Mouse (Mus musculus): ENCODE results near the gene Cldn19.
A peak's percentile ranks its signal among the peaks of the same experiment; 100 is the strongest.
"Not testable (repeated sequence)": the region's sequence is repeated elsewhere in the genome, so short reads cannot be mapped to it uniquely, and the experiment has no call there.

Gene Cldn19

DNA sequence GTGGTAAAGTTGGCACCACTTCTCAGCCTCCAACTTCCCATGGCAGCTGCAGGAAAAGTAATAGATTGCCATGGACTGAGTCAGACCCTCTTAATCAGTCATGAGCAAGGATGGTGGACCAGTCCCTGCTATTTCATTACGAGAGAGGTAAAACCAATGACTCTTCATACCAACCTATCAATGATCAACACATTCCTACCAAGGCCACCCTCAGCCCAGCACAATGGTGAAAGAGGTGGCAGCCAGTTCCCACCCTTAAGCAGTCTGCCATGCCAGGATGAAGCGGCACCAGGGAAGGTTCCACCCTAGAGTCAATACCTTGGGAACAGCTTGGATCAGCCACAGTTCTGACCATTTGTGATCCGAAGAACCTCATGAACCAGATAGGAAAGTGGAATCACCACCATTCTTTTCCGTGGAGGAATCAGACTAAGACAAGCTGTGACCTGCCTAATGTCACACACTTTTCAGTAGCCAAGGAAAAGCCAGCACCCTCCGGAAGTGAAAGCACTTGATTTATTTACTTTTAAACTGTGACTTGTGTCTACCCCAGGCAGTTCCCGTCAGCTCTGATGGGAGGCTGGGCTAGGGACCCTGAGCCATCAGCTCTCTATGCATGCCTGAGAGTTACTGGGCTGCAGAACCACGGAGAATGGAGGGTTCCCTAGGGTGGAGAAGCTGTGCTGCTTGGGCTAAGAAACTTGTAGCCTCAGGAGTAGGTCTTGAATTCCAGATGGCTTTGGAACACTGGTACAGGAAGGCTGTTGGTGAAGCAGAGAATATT lies 3.0 kb upstream of the Cldn19 start:
- DNase-seq, result peak in 1 of 2 experiments; percentile 66

DNA sequence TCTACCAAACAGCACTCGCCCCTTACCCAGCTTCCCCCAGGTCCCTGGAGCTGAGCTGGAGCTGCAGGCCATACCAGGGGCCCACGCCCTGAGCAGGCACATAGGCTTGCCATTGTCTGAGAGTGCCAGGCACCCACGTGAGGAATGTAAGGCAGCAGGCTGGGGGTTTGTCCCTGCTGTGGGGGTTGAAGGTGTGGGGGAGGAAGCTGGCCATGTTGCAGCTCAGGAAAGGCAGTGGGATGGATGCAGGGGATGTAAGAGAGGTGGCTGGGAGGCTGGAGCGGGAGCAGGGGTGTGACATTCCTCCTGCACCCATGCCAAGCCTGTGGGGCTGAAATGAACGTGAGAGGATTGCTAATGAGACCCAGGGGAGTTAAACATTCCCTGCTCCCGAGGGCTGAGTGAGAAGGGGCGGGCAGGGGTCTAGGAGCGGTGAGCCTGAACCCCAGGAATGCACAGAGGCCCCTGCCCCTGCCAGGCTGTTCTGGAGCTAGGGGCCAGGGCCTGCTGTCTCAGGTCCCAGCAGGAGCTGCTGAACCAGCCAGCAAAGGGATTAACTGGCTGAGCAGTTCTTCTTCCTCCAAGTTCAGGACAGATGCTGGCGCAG lies 1.1 kb upstream of the Cldn19 start:
- DNase-seq, result peak; percentile 54 to 86

DNA sequence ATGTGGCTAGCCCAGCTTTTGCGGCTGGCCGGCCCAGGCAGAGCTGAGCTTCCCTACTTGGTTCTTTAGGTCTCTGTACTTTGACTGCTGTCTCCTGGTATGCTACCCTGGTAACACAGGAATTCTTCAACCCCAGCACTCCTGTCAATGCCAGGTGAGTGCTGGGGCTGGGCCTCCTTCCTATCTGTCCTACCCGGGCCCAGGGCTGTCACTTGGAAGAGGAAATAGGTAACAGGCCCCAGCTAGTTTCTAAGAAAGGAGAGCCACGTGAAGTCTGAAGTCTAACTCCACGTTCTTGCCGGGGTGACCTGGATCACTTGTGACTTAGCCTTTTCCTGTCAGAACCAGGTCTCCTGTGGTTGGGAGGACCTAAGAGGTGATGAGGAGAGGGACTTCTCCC lies 1.9 kb downstream of the Cldn19 start:
- DNase-seq, result peak in 1 of 2 experiments; percentile 60

DNA sequence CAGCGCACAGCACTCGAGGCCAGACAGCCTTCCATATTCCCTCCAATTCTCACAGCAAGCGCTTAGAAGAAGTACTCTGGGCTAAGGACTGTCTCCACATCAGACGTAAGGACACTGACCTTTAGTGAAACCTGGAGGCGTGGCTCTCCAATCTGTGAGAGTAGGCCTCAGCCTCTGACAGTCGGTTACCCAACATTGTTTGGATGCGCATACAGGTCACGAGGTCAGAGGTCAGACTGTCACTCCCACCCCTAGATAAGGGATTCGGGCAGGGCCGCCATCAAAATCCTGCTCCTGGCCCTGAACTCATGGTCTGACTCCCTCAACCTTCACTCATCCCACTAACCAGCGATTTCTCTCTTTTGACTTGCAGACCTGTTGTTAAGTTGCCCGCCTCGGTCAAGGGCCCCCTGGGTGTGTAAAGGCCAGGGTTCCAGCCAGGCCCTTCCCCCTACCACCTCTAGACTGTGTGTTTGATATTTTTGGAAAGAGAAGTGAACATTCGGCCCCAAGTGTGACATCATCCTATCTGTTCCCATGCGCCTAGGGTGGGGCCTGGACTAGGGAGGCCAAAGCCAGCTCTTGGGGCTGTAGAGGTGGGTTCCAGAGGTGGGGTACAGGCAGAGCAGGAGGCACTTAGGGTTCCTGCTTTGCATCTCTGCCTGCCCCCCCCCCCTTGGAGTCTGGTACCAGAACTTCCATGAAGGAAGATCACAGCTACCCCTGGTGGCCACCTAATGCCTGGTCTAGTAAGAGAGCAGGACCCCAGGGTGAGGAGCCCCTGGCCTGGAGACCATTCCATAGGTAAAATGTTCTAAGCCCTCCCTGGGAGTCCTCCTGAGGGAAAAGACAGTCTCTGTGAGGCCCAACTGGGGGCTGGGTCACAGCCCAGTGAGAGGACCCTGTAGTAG lies 4.4 kb downstream of the Cldn19 start:
- no peak for DNase-seq

DNA sequence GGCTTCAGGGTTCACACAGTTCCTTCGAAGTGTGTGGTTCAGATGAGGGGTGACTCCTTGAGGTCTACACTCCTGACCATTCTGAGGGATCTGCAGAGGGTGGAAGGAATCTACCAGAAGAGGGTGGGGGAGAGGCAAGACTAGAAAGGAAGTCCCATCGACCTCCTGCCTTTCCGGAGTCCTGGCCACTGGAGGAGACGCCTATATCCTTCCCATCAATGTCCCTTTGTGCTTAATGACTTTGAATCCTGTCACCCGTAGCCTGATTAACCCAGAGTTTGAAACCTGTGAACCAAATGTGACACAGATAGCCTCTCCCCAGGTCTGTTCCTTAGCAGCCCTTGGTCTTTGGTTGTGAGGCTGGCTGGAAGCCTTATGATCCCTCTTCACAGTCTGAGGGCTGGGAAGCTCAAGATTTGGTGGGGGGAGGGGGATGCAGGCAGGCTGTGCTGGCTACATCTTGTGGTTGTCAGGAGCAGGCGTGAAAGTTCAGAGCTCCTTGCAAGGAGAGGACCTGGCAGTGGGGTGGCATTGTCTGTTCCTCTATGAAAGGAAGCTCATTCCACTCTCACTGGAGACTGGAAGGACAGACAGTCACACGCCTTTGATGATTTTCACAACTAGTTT lies 6.0 kb downstream of the Cldn19 start:
- peak in 1 of 2 experiments; percentile 43 for DNase-seq

DNA sequence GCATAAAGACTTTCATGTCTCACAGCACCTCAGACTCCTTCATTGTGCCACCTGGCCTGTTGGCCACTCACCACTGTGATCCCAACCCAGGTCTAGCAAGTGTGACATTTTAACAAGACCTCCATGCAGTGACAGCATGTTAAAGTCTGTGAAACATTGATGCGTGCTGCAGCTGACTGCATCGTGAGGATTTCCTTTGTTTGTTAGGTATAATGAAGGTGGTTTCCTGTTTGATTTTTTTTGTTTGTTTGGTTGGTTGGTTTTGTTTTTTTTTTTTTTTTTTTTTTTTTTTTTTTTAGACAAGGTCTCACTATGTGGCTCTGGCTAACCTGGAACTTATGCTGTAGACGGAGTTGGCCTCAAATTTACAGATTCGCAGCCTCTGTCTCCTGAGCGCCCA lies 7.3 kb downstream of the Cldn19 start:
- peak in 1 of 2 experiments; percentile 24 for DNase-seq

DNA sequence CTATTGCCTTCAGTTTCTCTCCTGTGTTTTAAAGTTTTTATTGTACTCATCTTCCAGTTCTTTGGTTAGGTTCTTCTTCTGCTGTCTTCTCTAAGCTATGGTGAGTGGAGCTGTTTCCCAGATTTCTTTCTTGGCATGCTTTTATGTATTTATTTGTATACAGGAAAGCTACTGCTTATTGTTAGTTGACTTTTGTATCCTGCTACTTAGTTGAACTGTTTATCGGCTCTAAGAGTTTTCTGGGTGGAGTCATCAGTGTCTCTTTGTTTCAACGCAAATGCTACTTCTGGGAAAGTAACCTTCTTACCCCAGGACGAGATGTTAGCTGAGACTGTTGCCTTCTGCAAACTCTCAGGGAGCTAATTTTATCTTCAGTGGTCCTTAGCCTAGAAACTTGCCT lies 8.2 kb downstream of the Cldn19 start:
- no peak for DNase-seq

DNA sequence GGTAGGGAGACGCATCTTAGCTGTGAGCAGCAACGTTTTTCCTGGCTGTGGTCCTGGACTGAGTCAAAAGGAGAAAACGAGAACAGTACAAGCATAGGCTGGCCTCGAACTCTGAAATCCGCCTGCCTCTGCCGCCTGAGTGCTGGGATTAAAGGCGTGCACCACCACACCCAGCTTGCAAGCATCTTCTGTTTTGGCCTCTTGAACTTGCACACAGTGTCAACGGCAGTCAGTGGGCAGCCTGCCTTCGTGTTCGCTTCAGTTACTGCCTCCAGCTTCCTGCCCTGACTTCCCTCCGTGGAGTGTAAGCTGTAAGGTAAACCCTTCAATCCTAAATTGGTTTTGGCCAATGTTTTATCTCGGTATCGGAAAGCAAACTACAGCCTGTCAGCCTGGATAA lies 11.4 kb downstream of the Cldn19 start:
- DNase-seq, result peak in 1 of 2 experiments; percentile 22

DNA sequence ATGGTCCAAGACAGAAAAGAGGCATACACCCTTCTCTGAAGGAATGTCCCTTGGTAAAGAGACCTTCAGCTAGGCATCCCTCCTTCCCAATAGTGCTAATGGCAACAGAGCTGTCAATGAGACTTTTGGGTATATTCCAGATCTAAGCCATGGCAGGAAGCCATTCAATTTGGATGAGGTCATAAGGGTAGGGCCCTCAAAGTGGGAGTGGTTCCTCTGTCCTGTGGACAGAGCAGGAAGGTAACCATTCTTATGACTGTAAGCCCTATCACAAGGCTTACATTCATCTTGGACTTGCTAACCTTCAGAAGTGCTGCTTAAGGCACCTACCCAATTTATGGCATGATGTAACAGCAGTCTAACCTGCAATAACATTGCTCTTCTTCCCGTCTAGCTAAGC lies 19.4 kb downstream of the Cldn19 start:
- DNase-seq, result no peak

DNA sequence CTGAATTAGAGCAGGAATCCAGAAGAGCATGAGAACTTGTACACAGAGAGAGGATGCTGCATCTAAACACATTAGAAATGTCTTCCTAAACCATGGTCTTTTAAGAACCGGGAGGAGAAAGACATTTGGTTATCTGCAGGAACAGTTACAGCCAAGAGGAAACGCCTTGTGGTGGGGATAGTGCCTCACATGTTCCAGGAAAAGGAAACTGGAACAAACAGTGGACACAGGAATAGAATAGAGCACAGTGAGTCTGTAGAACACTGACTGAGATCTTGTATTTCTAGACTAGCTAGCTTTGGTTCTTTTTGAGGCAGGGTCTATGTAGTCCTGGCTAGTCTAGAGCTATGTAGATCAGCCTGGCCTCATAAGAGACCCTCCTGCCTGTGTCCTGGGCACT lies 20.0 kb downstream of the Cldn19 start:
- DNase-seq, result peak in 1 of 2 experiments; percentile 40

DNA sequence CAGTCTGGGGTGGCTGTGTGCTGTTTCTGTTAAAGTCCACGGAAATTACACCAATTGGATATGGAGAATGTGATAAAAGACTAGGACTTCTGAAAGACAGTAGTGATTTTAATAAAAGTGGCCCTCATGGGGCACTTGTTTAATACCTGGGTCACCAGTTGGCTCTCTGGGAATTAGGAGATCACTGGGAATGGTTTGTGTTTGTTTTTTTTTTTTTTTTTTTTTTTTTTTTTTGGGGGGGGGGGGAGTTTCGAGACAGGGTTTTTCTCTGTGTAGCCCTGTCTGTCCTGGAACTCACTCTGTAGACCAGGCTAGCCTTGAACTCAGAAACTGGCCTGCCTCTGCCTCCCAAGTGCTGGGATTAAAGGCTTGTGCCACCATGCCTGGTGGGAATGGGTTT lies 20.5 kb downstream of the Cldn19 start:
- DNase-seq, result no peak

DNA sequence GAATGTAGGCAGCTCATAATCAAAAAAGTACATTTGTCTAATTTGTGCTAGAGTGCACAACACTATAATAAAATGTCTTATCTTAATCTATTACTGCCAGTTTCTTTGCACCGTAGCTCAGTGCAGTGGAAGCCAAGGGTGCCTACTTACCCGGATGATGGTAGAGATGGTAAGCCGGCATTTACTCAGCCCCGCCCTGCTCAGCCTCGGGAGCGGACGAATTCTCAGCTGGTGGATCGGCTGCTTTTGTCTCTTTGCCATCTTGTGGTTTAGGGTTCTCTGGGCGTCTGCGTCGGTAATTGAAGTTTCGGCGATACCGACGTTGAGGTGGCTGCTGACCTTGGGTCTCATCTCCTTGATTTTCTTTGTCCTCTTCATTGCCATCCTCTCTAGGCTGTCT lies 23.6 kb downstream of the Cldn19 start:
- not testable (repeated sequence) for DNase-seq

DNA sequence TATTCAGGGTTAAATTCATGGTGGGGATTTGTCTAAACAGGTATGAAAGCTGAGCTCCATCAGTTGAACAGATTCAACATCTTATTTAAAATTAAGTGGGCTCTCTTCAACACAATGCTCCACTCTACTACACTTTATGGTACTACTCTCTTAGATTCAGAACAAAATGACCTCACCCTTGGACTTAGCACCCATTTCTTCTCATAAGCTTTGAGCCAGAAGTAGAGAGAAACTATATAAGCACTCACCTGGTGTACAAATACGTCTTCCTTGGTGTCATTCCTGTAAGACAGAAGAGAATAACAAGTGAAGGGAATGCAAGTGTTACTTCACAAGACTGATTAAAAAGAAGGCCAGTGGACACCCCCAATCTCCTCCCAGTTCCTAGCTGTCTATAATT lies 29.6 kb downstream of the Cldn19 start:
- no peak for DNase-seq

DNA sequence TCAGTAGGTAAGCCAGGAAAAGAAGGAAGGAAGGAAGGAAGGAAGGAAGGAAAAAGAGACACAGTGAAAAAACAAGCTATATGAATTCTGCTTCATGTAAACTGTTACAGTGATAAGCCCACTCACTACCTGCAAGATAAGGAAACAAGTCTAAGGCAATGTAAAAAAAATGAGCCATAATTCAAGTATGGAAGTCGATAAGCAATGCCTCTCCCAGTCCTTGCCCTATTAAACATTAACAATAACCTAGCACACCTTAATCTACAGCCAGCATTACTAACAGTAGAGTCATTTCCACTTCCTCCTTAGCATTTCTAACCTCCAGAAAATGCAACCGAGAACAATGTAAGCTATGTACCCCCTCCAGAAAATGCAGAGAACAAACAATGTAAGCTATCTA lies 30.1 kb downstream of the Cldn19 start:
- DNase-seq, result no peak

DNA sequence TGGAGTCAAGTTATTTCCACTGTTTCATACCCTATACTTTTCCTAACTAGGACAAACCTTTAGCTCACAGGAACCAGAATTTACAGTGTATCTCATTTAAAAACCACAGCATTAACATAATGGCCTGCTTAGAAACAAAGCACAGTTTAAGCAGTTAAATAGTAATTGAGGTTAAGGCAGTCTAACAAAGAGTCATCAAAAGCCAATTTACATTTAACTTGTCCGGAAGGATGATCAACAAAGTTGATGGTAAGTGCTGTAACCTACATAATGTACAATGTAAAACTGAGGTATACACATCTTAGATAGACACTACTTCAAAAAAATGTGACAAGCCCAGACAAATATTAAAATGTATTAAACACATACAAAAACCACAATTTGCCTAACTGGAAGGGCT lies 36.7 kb downstream of the Cldn19 start:
- DNase-seq, result no peak

DNA sequence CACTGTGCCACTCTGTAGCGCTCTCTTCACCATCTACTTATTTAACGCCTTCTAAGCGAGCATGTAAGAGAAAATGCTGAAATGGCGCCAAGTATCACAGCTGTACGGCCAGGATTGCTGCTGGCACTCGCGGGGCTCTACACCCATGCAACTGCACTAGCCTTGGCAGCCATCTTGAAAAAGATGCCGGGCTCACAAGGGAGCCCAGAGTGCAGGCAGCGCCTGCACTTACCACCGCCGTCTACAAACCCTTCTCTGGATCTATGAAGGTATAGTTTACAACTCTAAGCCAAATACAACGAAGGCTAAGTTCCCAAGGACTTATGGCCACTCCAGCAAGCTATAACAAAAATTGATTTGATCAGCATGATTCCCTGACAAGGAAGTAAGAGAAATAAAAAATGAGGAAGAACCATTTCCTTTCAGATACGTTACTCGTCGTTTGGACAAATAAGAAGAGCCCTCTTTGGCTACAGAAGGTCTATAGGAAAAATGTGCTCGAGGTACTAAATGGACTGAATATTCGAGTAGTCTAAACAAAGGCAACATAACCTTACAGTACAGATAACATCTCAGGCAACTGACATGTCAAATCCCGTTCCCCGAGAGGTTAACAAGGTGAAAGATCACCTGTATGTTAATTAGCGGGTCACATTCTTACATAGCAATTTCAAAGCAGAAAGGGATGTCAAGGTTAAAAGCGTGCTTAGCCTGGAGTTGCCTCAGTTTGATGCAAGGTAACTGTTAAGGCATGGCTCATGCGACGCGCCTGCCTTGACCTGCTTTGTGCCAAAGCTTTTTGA lies 37.8 kb downstream of the Cldn19 start:
- DNase-seq, result peak; percentile 59 to 72

DNA sequence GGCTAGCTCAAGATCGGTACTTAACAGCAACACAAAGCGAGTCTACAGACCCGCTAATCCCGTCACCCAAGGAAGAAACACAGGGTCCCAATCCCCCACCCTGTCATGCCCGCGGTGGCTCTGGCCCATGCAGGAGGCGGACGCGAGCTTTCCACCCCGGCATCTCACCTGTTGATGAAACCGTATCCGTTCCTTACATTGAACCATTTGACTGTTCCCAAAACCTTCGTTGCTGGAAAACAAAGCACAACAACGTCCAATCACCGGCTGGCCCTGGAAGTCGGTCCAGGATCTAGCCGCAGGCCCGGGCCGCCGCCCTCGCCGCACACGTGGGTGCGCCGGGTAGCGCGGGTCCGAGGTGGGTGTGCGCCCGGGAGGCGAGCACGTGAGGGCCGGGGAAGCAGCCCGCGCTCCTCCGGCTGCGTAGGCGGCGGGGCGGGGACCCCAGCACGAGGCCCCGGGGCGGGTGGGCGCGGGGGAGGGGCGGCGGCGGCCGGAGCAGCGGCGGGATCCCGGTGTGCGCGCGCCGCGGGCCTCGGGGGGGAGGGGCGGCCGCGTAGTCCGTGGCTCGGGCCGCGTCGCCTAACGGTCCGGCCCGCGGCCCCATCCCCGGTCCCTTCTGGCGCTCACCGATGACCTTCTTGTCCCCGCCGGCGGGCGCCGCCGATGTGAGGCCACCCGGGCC lies 38.5 kb downstream of the Cldn19 start:
- DNase-seq, result peak; percentile 18 to 66

DNA sequence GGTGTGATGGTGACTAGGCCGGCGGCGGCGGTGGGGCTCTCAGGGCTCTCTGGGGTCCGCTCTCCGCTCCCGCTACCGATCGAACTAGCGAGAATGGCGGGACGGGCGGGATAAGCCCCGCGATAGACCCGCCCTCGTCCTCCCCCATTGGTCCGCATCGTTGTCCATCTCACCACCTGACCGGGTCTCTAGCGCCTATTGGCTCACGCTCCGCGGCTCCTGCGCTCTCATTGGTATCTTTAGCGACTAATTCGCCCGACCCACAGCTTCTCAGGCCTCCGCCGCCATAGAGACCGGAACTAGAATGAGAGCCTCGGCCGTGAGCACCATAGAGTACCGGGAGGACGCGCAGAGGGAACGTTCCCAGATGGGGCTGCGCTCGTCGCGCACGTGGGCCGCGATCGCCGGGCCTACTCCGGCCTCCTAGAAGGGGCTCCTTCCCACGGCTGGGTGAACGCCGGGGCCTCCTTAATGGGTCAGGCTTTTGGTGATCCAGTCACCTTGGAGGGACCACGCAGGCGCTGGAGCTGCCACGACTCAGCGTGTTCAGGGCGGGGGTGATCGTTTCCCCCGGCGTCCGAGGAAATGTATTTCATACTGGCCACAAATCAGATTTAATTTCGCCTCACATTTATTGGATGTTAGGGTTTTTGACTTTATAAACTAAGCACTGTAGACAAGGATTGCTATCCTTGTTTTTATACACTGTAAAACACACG lies 39.4 kb downstream of the Cldn19 start, which contains the start of gene Ybx1:
Ybx1 (minus strand) TSS at position 190 of the 719 bp plus-strand sequence.
- peak; percentile 100 for DNase-seq

DNA sequence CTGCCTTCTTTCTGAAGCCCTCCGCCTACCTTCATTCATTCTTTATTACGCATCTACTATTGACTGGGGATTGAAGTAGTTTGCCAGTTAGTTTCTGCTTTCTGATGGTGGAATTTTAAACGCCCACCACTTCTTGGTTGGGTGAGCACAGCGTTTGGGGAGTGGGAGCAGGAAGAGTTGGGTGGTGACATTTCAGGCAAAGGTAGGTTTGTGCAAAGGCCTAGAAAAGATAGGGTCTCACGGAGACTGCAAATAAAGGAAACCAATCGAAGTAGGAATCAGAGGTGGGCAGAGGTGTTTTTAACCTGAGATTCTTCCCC lies 39.9 kb downstream of the Cldn19 start:
- no peak for DNase-seq

DNA sequence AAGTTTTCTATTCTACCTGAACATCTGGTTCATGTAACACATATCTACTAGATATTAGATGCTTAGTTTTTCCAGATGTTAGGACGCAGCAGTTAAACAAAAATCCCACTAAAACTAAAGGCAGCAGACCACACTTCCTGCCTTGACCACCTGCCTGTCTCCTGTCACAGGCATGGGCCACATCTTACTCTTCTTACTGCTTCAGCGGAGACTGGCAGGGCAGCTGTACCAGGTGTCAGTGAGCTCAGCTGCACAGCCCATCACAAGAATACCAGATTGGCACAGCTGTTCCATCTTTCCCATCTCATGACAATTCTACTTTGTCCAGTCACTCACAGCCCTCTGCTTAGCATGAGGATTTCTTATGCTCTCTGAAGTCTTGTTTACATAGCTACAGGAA lies 42.1 kb downstream of the Cldn19 start:
- no peak for DNase-seq

DNA sequence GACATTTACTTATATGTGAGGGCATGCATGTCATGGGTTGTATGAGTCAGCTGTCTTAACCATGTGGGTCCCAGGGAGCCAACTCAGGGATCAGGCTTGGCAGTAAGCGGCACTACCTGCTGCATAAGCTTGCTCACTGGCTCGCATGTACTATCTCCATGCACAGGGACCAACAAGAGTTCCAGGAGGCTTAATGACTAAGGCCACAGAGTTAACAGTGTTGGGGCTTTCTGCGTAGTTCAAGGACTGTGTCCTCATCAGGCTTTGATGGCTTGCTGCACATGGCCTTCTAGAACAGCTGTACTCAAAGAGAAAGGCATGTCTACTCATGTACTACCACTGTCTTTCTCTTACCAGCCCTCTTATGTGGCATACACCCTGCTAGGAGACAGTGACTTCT lies 45.5 kb downstream of the Cldn19 start:
- no peak for DNase-seq

Data from kidney, postnatal 25 days (tissue).